Mouse (Mus musculus) midbrain, embryonic 14.5 days (tissue): Measurements from ENCODE around the gene Sh3bp5. TPM values are rescaled to one million over a fixed set of nuclear protein-coding genes. Genes with fewer than 3 reads are reported as not detected.

Experiments
- ATAC-seq: fragments of 200-750 bp; cut with Nextera tagmentation; 2 replicates; pipeline ENCODE4 v1.8.0; 2017; ENCODE audit warnings: moderate number of reproducible peaks, moderate library complexity; ENCODE audit not compliant: low FRiP score, low TSS enrichment
- DNase-seq: peaks from one replicate; pipeline ENCODE4 v3.0.0-alpha.2; 2015
- H3K27ac ChIP-seq: fragments of 300-500 bp; sonication (generic); replicated peaks from 2 replicates; pipeline ENCODE4 v1.5.1; 2014; ENCODE audit warnings: mild to moderate bottlenecking, low read depth, low read length, moderate library complexity
- H3K27me3 ChIP-seq: fragments of 300-500 bp; sonication (generic); 2 replicates; pipeline ENCODE4 v1.6.1; 2014; ENCODE audit warnings: low read length, control low read depth, mixed read lengths; ENCODE audit not compliant: control insufficient read depth, insufficient read depth
- H3K36me3 ChIP-seq: fragments of 300-500 bp; sonication (generic); 2 replicates; pipeline ENCODE4 v1.6.1; 2014; ENCODE audit warnings: low read length, control low read depth; ENCODE audit not compliant: control insufficient read depth, insufficient read depth
- H3K4me1 ChIP-seq: fragments of 300-500 bp; sonication (generic); 2 replicates; pipeline ENCODE4 v1.6.1; 2014; ENCODE audit warnings: mild to moderate bottlenecking, antibody characterized with exemption, low read length, control low read depth; ENCODE audit not compliant: control insufficient read depth, insufficient read depth
- H3K4me2 ChIP-seq: fragments of 300-500 bp; sonication (generic); 2 replicates; pipeline ENCODE4 v1.6.1; 2014; ENCODE audit warnings: mild to moderate bottlenecking, low read length, moderate library complexity
- H3K4me3 ChIP-seq: fragments of 300-500 bp; sonication (generic); replicated peaks from 2 replicates; pipeline ENCODE4 v1.5.1; 2014; ENCODE audit warnings: low read depth, low read length
- H3K9ac ChIP-seq: fragments of 300-500 bp; sonication (generic); replicated peaks from 2 replicates; pipeline ENCODE4 v1.6.1; 2014; ENCODE audit warnings: mild to moderate bottlenecking, low read length, moderate library complexity
- H3K9me3 ChIP-seq: fragments of 300-500 bp; sonication (generic); 2 replicates; pipeline ENCODE4 v1.6.1; 2016; ENCODE audit warnings: low read length, control low read depth, mixed read lengths; ENCODE audit not compliant: control insufficient read depth
- WGBS: fragments of 180-500 bp; shearing (Covaris S2); extraction: QIAGEN DNeasy Blood & Tissue Kit; methylation state at CpG from one replicate; pipeline ENCODE4 v1.1.7; 2014; 5-methylcytosine and 5-hydroxymethylcytosine counted together
- polyA plus RNA-seq: library from polyadenylated mRNA; unstranded; fragments of >200 nt; fragmentation: Nextera tagmentation; extraction: Ambion mirVana; gene quantifications from 2 replicates; pipeline ENCODE4 v1.2.1, GENCODE M21; 2014

Gene Sh3bp5
- polyA plus RNA-seq, 1 experiment from 2014 or later = 82.4 TPM

- Histone ChIP-seq H3K4me1 (peaks cover 17% of the 10 kb centered on the region), H3K36me3 (0 out of 2 replicates have a peak, but pooled peaks cover 2% of the 10 kb centered on the region), H3K9ac (no peak overlapping the region), H3K9me3 (no peaks in the 10 kb centered on the region), H3K27ac (no peak overlapping the region), H3K4me2 (no peak overlapping the region), H3K27me3 (no peaks in the 10 kb centered on the region), H3K4me3 (no peak overlapping the region)
- ATAC-seq = no peak
- no peak for DNase-seq
- 68% methylated on average over 8 of the region's 8 CpGs for WGBS
Observed at GRCm38 (mm10) chr14:31437826-31438529, 2.1 kb upstream of the Sh3bp5 start.

DNA sequence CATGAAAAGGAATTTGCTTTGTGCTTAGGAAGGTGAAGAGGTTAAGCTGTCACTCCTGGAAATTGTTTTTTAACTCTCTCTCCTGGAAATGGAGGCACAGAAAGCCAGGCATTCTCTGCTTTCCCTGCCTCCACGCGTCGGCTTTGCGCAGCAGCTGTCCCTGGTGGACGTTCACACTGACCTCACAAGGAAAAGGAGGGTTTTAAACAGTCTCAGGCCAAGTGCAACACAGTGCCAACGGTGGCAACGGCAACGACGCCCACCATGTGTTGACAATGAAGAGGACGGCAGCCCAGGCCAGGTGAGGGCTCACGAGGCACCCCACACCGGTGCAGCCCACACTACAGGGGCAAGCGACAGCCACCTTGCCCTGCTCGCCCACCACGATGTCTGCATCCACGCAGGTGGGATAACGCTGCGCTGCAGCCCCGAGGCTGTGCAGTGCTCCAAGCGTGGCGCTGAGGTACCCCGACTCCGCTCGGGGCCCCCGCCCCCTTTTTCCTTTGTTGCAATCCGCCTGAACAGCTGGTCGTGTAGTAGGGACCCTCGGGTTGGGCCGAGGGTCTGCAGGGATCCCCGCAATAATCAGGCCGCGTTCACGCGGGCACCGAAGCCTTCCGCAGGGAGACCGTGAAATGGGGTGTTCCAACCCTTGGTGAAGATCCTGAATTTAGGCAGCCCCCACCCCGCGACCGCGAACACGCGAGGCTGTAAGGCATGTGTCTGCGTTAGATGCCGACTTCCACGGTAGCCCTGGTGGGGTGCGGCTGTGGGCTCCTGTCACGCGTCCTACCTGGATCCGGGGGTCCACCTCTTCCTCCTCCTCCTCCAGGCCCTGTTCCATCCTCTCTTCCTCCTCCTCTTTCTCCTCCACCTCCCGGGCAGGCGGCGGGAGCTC is 611 bp downstream of the Sh3bp5 start:
- DNase-seq (peak; percentile 80), ATAC-seq (peak; percentile 53)
- peak overlapping the region; percentile 97 for H3K9ac ChIP-seq

GRCm38 (mm10) chr14:31434426-31434825 is 1.5 kb downstream of the Sh3bp5 start:
- peak overlapping the region; percentile 86 for H3K4me3 ChIP-seq
- H3K9ac ChIP-seq = peak overlapping the region; percentile 97
- 0 out of 2 replicates have a peak, but pooled peaks cover 12% of the 10 kb centered on the region for H3K36me3 ChIP-seq
- ATAC-seq = no peak
- no peaks in the 10 kb centered on the region for H3K9me3 ChIP-seq
- H3K27me3 ChIP-seq = no peaks in the 10 kb centered on the region
- 60% methylated on average over 5 of the region's 5 CpGs for WGBS
- peak overlapping the region; percentile 37; the same call in 1 of the 2 replicates for H3K27ac ChIP-seq
- H3K4me2 ChIP-seq = peak overlapping the region; percentile 68
- DNase-seq = peak; percentile 40
- peaks cover 21% of the 10 kb centered on the region for H3K4me1 ChIP-seq

More for the DNA sequence above, 611 bp downstream of the Sh3bp5 start:
- Histone ChIP-seq H3K27me3 (no peaks in the 10 kb centered on the region), H3K36me3 (0 out of 2 replicates have a peak, but pooled peaks cover 12% of the 10 kb centered on the region), H3K4me1 (peaks cover 21% of the 10 kb centered on the region), H3K4me2 (peak overlapping the region; percentile 68), H3K4me3 (peak overlapping the region; percentile 86), H3K9me3 (no peaks in the 10 kb centered on the region), H3K27ac (peak overlapping the region; percentile 95)
- WGBS = under 1% methylated on average over 53 of the region's 53 CpGs

DNA sequence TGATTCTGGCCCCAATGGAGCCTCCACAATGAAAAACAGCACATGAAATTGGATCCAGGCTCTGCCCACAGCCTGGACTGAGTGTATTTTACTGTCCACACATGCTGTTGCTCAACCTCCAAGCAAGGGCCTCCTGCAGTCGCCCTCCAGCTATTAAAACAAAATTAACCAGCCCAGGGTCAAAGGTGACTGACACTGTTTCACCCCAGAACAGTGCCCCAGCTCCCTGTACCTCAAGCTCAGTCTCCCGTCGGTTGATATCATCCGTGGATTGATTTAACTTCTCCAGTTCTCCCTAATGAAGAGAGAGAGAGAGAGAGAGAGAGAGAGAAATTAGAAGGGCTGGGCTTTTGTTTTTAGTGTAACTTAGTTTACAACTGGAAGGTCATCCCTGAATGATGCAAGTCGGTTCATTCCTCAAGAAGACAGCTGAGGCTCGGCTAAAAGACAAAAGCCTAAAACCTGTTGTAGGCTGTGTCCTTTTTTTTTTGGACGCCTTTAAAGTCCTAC is 2.0 kb downstream of the Sh3bp5 start:
- 37% methylated on average over 7 of the region's 7 CpGs for WGBS
- H3K27ac ChIP-seq = no peak overlapping the region
- H3K9ac ChIP-seq = peak overlapping the region; percentile 97; the same call in 1 of the 2 replicates
- ATAC-seq (no peak), DNase-seq (no peak)
- H3K9me3 ChIP-seq = no peaks in the 10 kb centered on the region
- H3K4me3 ChIP-seq = peak overlapping the region; percentile 86
- H3K36me3 ChIP-seq = peaks cover 15% of the 10 kb centered on the region; the same call in 1 of the 2 replicates
- H3K4me1 ChIP-seq = peaks cover 21% of the 10 kb centered on the region
- H3K4me2 ChIP-seq = peak overlapping the region; percentile 68
- H3K27me3 ChIP-seq = no peaks in the 10 kb centered on the region

DNA sequence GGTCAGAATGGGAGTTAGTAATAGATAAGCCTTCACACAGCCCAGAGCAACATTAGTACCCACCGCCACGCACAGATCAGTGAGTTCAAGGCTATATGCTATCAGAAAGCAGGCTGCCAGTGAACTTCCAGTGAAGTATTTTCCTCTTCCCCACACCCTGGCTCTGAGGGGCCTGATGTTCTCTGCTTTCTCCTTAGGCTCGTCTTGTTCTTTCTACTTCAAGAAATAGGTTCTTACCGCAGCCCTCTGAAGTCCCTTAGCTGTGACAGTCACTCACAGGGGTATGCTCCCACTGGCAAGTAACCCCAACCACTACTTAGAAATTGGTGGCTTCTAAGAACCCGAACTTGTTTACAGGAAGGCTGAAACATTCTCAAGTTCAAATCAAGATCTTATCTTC is 2.8 kb downstream of the Sh3bp5 start:
- Histone ChIP-seq H3K9ac (no peak overlapping the region), H3K4me2 (no peak overlapping the region)
- 85% methylated on average over 5 of the region's 5 CpGs for WGBS

DNA sequence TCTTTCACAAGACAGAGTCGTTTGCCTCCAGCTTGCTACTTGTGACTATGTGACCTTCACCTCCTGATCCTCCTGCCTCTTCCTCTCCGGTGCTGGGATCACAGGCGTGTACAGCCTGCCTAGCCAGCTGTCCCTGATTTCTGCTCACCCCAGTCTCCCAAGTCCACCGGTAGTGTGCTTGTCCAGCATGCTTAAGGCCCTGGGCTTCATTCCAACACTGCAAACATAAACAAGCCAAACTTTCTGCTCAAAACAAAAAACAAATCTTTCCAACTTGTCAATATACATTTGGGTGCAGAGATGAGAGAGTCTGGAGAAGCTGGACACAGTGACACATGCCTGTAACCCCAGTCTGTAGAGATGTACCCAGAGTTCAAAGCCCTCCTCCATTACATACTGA is 3.5 kb downstream of the Sh3bp5 start:
- WGBS = 67% methylated on average over 4 of the region's 4 CpGs
- no peak for ATAC-seq
- peaks cover 21% of the 10 kb centered on the region for H3K4me1 ChIP-seq

More for the DNA sequence above, 2.8 kb downstream of the Sh3bp5 start:
- no peaks in the 10 kb centered on the region for H3K9me3 ChIP-seq
- no peak overlapping the region for H3K27ac ChIP-seq
- peaks cover 22% of the 10 kb centered on the region for H3K36me3 ChIP-seq
- DNase-seq = no peak
- H3K4me1 ChIP-seq = peaks cover 21% of the 10 kb centered on the region
- ATAC-seq = no peak
- H3K27me3 ChIP-seq = no peaks in the 10 kb centered on the region
- no peak overlapping the region for H3K4me3 ChIP-seq

GRCm38 (mm10) chr14:31431789-31432330 is 4.0 kb downstream of the Sh3bp5 start:
- DNase-seq (no peak), ATAC-seq (no peak)
- H3K4me1 ChIP-seq = peaks cover 21% of the 10 kb centered on the region
- 93% methylated on average over 3 of the region's 3 CpGs for WGBS
- H3K27me3 ChIP-seq = no peaks in the 10 kb centered on the region
- H3K27ac ChIP-seq = no peak overlapping the region
- no peak overlapping the region for H3K9ac ChIP-seq
- H3K9me3 ChIP-seq = no peaks in the 10 kb centered on the region
- H3K4me2 ChIP-seq = no peak overlapping the region
- H3K36me3 ChIP-seq = peaks cover 34% of the 10 kb centered on the region
- H3K4me3 ChIP-seq = no peak overlapping the region

More for the DNA sequence above, 3.5 kb downstream of the Sh3bp5 start:
- Histone ChIP-seq H3K36me3 (peaks cover 28% of the 10 kb centered on the region), H3K4me3 (no peak overlapping the region), H3K27ac (no peak overlapping the region), H3K9ac (no peak overlapping the region), H3K9me3 (no peaks in the 10 kb centered on the region), H3K27me3 (no peaks in the 10 kb centered on the region), H3K4me2 (no peak overlapping the region)
- no peak for DNase-seq

DNA sequence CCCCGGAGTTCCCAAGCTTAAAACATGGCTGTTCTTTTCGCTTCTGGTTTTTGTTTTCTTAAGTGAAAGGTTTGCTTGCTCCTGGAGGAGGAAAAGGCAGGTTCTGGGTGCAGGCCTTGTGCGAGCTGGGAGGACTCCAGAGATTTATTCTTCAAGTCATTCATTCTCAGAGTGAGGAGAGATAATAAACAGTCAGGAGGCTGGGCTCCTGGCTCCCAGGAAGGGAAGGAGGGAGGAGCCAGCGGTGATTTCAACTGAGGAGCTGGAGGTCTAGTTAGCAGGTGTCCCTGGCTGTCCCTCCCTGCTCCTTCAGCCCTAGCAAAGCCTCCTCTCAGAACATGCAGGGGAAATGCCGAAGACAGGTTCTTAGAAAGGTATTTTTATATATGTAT is 6.9 kb downstream of the Sh3bp5 start:
- peaks cover 12% of the 10 kb centered on the region for H3K4me1 ChIP-seq
- peaks cover 43% of the 10 kb centered on the region for H3K36me3 ChIP-seq
- ATAC-seq (no peak), DNase-seq (no peak)
- no peak overlapping the region for H3K4me3 ChIP-seq
- 54% methylated on average over 5 of the region's 5 CpGs for WGBS
- H3K9me3 ChIP-seq = no peaks in the 10 kb centered on the region
- H3K27ac ChIP-seq = no peak overlapping the region; the same call in 1 of the 2 replicates
- no peak overlapping the region for H3K9ac ChIP-seq
- no peaks in the 10 kb centered on the region for H3K27me3 ChIP-seq
- no peak overlapping the region for H3K4me2 ChIP-seq
